Mouse (Mus musculus): ENCODE data around the gene Sowaha. TPM values are rescaled to one million over a fixed set of nuclear protein-coding genes. Genes with fewer than 3 reads are reported as not detected.
A peak's percentile ranks its signal among the peaks of the same experiment; 100 is the strongest.
"Not testable (repeated sequence)": the region's sequence is repeated elsewhere in the genome, so short reads cannot be mapped to it uniquely, and the experiment has no call there.

Gene Sowaha
- polyA plus RNA-seq, 1 experiment from 2014 or later, result 0.82 TPM

DNA sequence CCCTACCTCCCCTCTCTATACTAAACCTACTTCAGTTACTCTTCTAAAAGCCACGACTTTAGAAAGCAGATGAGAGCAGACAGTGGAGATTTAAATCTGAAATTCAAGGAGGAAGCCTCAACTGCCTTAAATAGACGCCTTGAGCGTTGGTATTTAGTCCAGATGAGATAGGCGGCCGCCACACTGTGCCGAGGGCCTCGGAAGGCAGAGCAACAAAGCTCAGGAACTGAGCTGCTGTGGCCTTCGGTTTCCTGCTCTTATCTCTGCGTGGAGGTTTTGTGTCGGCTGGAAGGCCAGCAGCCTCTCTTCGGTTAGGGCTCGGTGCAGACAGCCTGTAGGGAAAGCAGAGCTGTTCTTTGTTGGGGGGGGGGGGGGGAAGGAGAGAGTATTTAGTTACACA, 38.2 kb downstream of the Sowaha start:
- H3K36me3 ChIP-seq (replicated peaks), result no peaks in the 10 kb centered on the region
- DNase-seq (ENCODE audit: low spot score), result no peak
- peak overlapping the region; percentile 57; the same call in 1 of the 2 replicates for H3K27ac ChIP-seq (replicated peaks)
- H3K4me3 ChIP-seq, result no peak overlapping the region
- H3K4me1 ChIP-seq, result peaks cover 5% of the 10 kb centered on the region
- no peaks in the 10 kb centered on the region for H3K9me3 ChIP-seq
- no peaks in the 10 kb centered on the region for H3K27me3 ChIP-seq (replicated peaks; ENCODE audit: low read depth, poor library complexity, severe bottlenecking)
- 46% methylated on average over 12 of the region's 12 CpGs for WGBS

DNA sequence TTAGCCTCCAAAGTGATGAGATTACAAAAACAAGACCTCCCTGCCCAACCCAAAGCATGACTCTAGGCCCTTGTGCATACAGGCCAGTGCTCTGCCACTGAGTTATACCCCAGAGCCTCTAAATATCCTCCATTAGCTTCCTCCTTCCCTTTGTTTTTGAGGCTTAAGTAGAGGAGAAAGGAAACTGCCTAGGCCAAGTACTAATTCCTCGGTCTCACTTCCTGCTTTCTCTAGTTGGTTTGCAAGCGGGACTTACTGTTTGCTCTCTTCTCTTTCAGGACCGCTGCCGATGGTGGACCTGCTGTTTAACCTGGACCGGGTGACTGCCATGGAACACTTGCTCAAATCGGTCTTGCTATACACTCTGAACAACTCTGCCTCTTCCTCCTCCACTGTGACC, 43.7 kb downstream of the Sowaha start:
- WGBS, result 91% methylated on average over 6 of the region's 6 CpGs
- no peaks in the 10 kb centered on the region for H3K36me3 ChIP-seq (replicated peaks)

DNA sequence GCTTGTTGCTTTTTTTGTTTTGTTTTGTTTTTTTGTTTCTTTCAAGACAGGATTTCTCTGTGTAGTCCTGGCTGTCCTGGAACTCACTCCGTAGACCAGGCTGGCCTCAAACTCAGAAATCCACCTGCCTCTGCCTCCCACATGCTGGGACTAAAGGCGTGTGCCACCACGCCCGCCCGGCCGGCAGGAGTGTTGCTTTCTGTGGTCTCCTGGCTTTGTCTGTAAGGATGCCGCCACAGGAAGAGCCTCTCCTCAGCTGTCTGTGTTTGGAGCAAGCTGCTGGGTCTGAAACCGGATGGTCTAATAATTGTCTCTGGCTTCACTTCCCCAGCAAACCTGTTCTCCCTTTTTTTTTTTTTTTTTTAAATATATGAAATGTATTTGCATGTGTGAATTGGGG, 44.6 kb downstream of the Sowaha start:
- Histone ChIP-seq H3K9me3 (no peaks in the 10 kb centered on the region), H3K36me3 (replicated peaks) (no peaks in the 10 kb centered on the region), H3K4me1 (peaks cover 6% of the 10 kb centered on the region), H3K27me3 (replicated peaks; ENCODE audit: low read depth, poor library complexity, severe bottlenecking) (0 out of 2 replicates have a peak, but pooled peaks cover 4% of the 10 kb centered on the region), H3K4me3 (no peak overlapping the region), H3K27ac (replicated peaks) (no peak overlapping the region)
- DNase-seq (ENCODE audit: low spot score), result no peak
- 85% methylated on average over 8 of the region's 8 CpGs for WGBS

More for the DNA sequence above, 43.7 kb downstream of the Sowaha start:
- Histone ChIP-seq H3K4me1 (peaks cover 4% of the 10 kb centered on the region), H3K27me3 (replicated peaks; ENCODE audit: low read depth, poor library complexity, severe bottlenecking) (0 out of 2 replicates have a peak, but pooled peaks cover 4% of the 10 kb centered on the region), H3K27ac (replicated peaks) (no peak overlapping the region), H3K4me3 (no peak overlapping the region), H3K9me3 (no peaks in the 10 kb centered on the region)
- DNase-seq (ENCODE audit: low spot score), result no peak

DNA sequence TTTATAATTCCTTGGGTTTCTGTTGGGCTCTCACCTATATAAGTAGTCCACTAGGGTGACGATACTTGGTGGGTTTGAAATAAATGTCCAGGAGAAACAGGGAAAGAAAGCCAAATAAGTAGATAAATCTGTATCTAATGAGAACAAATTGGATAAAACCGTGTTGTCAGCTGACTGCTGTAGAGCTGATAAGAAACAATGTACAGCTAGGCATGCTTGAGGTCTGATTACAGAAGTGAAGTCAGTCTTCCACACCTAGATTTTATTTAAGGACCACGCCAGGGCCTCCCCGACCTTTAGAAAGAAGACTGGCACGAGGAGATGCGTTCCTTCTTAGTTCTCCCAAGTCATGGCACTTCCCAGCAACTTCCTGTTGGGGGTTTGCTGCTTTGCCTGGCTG, 47.0 kb downstream of the Sowaha start:
- Histone ChIP-seq H3K27ac (replicated peaks) (no peak overlapping the region), H3K4me3 (no peak overlapping the region), H3K27me3 (replicated peaks; ENCODE audit: low read depth, poor library complexity, severe bottlenecking) (0 out of 2 replicates have a peak, but pooled peaks cover 4% of the 10 kb centered on the region), H3K4me1 (peaks cover 17% of the 10 kb centered on the region), H3K9me3 (no peaks in the 10 kb centered on the region), H3K36me3 (replicated peaks) (peaks cover 16% of the 10 kb centered on the region)
- 63% methylated on average over 6 of the region's 6 CpGs for WGBS
- DNase-seq (ENCODE audit: low spot score), result no peak

DNA sequence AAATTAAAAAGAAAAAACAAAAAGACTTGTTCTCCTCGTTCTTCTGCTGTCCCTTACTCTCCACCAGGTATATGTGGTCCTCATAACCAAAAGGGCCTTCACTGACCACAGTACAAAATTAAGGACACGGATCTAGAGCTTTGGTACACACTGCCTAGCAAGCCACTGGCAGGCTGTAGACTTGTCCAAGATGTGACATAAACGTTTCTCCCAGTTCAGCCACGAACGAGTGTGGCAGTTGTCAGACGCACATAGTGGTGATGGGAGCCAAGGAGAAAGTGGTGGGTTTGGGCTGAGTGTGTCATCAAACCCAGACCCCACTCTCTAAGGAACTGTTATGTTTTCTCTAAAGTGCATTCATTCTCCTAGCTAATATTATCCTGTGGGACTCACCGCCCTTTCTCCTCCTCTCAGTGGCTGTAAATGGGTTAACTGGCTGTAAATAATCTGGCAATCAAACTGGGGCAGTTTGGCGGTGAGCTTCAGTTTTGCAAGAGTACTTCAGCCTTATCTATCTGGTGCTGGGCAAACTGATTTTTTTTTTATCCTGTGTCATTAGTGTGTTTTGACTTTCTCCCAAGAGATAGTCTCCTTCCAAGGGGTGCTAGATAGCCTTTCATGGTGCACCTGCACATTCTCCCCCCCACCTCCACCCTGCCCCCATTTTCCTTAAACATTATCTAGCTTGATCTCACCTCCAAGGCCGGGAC, 48.6 kb downstream of the Sowaha start:
- Histone ChIP-seq H3K27ac (replicated peaks) (peak overlapping the region; percentile 85), H3K4me1 (peaks cover 17% of the 10 kb centered on the region), H3K36me3 (replicated peaks) (peaks cover 25% of the 10 kb centered on the region), H3K9me3 (no peaks in the 10 kb centered on the region), H3K27me3 (replicated peaks; ENCODE audit: low read depth, poor library complexity, severe bottlenecking) (0 out of 2 replicates have a peak, but pooled peaks cover 4% of the 10 kb centered on the region), H3K4me3 (peak overlapping the region; percentile 99)
- DNase-seq (ENCODE audit: low spot score), result no peak
- WGBS, result 24% methylated on average over 9 of the region's 9 CpGs

DNA sequence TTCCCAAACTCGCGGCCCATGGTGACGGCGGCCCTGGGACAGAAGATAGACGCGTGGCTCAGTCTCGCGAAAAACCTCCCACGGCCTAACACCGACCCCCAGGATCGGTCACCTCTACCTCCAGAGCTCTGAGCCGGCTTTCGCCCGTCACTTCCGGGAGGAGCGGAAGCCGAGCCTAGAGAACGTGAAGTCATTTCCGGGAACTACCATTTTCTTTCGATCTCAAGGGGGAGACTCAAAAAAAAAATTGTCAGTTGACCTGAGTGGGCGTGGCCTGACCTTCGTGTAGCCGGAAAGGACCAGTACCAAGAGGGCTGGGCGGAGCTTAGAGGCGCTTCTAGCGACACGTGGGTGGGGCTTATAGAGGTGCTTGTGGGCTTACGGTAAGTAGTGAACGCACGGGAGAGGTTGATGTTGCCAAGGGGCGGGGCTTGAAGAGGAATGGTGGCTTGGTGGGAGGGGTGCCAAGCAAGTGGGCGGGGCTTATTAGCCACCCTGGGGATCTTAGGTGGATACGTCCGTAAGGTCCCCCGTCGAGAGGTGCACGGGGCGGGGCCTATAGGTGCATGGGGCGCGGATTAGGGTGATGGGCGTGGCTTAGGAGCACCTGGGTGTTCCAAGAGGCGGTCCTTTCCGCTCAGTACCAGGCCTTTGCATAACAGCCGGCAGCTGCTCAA, 49.3 kb downstream of the Sowaha start, which contains the start of the genes Uqcrq and Gdf9:
Gene Uqcrq (minus strand): TSS at position 162 of the 677 bp plus-strand sequence.
Gene Gdf9 (plus strand): TSS at position 354 of the 677 bp plus-strand sequence.
- no peaks in the 10 kb centered on the region for H3K9me3 ChIP-seq
- H3K4me3 ChIP-seq, result peak within 1 kb of the TSS; percentile 99
- H3K36me3 ChIP-seq (replicated peaks), result peaks cover 25% of the 10 kb centered on the region
- DNase-seq (ENCODE audit: low spot score), result peak; percentile 97
- WGBS, result under 1% methylated on average over 44 of the region's 44 CpGs
- 0 out of 2 replicates have a peak, but pooled peaks cover 4% of the 10 kb centered on the region for H3K27me3 ChIP-seq (replicated peaks; ENCODE audit: low read depth, poor library complexity, severe bottlenecking)
- peaks cover 17% of the 10 kb centered on the region for H3K4me1 ChIP-seq
- peak within 1 kb of the TSS; percentile 85 for H3K27ac ChIP-seq (replicated peaks)

DNA sequence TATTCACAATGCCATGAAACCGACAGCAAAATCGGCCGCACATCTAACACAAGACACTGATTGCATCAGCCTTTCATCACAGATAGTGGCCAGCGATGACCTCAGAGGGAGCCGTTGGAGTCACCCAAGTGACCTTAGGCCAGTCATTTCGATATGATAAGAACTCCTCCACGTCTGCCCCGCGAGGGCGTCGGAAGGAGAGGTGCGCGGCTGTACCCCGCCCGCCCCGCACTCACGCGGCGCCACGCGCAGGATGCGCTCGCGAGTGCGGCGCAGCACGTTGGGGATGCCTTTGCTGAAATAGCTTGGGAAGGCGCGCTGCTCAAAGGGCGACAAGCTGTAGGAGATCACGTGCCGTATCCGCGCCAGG, 49.8 kb downstream of the Sowaha start:
- WGBS, result under 1% methylated on average over 34 of the region's 34 CpGs
- H3K9me3 ChIP-seq, result no peaks in the 10 kb centered on the region
- peak overlapping the region; percentile 99 for H3K4me3 ChIP-seq
- 0 out of 2 replicates have a peak, but pooled peaks cover 4% of the 10 kb centered on the region for H3K27me3 ChIP-seq (replicated peaks; ENCODE audit: low read depth, poor library complexity, severe bottlenecking)
- peaks cover 17% of the 10 kb centered on the region for H3K4me1 ChIP-seq
- peaks cover 25% of the 10 kb centered on the region for H3K36me3 ChIP-seq (replicated peaks)
- no peak for DNase-seq (ENCODE audit: low spot score)
- H3K27ac ChIP-seq (replicated peaks), result peak overlapping the region; percentile 85

DNA sequence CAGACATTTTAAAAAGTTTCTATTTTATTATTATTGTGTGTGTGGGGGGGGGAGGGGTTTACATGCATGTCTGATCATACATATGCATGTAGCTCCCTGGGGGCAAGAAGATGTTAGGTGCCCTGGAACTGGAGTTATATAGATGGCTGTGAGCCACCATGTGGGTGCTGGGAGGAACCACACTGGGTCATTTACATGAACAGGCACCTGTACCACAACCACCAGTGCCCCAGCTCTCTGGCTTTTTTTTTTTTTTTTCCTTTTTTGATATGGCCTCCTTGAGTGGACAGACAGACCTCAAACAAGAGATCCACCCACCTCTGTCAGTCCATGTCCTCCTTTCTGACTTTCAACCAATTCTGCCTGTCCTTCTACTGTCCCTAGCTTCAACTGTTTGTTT, 50.9 kb downstream of the Sowaha start:
- no peak for DNase-seq (ENCODE audit: low spot score)
- no peaks in the 10 kb centered on the region for H3K9me3 ChIP-seq
- H3K27ac ChIP-seq (replicated peaks), result no peak overlapping the region
- H3K27me3 ChIP-seq (replicated peaks; ENCODE audit: low read depth, poor library complexity, severe bottlenecking), result 0 out of 2 replicates have a peak, but pooled peaks cover 4% of the 10 kb centered on the region
- H3K36me3 ChIP-seq (replicated peaks), result peaks cover 25% of the 10 kb centered on the region
- peaks cover 17% of the 10 kb centered on the region for H3K4me1 ChIP-seq
- peak overlapping the region; percentile 99 for H3K4me3 ChIP-seq

DNA sequence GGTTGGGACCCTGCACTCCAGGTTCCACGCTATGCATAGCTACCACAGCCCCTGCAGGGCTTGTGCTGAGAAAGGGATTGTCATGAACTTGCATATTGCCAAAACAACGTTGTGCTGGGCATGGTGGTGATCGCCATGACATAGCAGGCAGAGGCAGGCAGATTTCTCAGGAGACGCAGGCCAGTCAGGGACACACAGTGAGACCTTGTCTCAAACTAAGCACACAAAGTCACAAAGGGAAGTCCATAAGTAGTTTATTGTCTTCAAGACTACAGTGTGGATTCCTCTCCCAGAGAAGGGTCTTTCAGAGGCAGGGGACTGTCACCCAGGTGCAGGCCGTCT, 51.4 kb downstream of the Sowaha start:
- Histone ChIP-seq H3K27ac (replicated peaks) (no peak overlapping the region), H3K27me3 (replicated peaks; ENCODE audit: low read depth, poor library complexity, severe bottlenecking) (0 out of 2 replicates have a peak, but pooled peaks cover 4% of the 10 kb centered on the region), H3K4me3 (no peak overlapping the region), H3K36me3 (replicated peaks) (peaks cover 25% of the 10 kb centered on the region), H3K4me1 (peaks cover 17% of the 10 kb centered on the region), H3K9me3 (no peaks in the 10 kb centered on the region)
- 95% methylated on average over 5 of the region's 5 CpGs for WGBS
- no peak for DNase-seq (ENCODE audit: low spot score)

DNA sequence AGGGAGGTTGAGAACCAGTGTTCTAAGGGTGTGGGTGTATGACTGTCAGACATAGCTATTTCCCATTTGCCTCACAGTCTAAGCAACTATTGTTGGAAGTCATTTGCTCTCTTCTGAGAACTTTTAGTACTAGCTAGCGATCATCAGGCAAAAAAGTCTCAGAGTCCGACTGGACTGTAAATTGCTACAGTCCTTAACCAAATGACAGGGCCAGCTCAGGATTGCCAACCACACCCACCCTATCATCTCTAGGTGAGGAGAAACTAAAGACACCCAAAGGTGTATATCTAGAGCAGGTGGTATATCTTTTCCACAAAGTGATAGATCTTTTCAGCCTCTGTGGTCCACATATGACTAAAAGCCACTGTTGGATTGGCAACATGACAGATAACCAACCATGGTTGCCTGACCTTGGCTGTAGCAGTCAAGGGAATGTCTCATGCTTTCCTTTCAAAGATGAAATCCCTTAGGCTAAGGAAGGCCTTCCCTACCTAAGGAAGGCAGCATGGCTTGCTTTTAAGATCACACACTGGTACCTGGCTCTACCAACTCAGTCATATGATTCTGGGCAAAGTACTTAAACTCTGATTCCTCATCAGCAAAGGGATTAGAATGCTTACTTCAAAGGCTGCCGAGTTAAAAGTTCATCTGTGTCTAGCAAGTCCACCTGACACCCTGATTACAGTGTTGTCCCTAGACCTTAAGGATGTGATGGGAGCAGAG, 51.9 kb downstream of the Sowaha start:
- H3K9me3 ChIP-seq, result no peaks in the 10 kb centered on the region
- DNase-seq (ENCODE audit: low spot score), result no peak
- no peak overlapping the region for H3K4me3 ChIP-seq
- H3K4me1 ChIP-seq, result peaks cover 17% of the 10 kb centered on the region
- no peak overlapping the region for H3K27ac ChIP-seq (replicated peaks)
- 91% methylated on average over 3 of the region's 3 CpGs for WGBS
- peaks cover 25% of the 10 kb centered on the region for H3K36me3 ChIP-seq (replicated peaks)
- 0 out of 2 replicates have a peak, but pooled peaks cover under 1% of the 10 kb centered on the region for H3K27me3 ChIP-seq (replicated peaks; ENCODE audit: low read depth, poor library complexity, severe bottlenecking)

DNA sequence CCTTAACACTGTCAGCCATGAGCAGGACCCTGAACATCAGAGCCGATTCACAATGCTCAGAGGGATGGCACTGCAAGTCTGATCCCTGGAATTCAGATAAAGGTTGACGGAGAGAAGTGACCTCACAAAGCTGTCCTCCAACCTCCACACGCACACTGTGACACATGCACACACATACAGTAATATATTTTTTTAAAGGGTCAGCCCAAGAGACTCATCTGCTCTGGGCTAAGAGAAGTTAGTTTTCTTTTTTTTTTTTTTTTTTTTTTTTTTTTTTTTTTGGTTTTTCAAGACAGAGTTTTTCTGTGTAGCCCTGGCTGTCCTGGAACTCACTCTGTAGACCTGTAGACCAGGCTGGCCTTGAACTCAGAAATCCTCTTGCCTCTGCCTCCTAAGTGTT, 53.2 kb downstream of the Sowaha start:
- H3K4me3 ChIP-seq; DNase-seq (ENCODE audit: low spot score); H3K27ac ChIP-seq (replicated peaks); H3K27me3 ChIP-seq (replicated peaks; ENCODE audit: low read depth, poor library complexity, severe bottlenecking); H3K9me3 ChIP-seq: not testable (repeated sequence)
- 90% methylated on average over 3 of the region's 3 CpGs for WGBS
- H3K4me1 ChIP-seq, result peaks cover 17% of the 10 kb centered on the region
- peaks cover 33% of the 10 kb centered on the region for H3K36me3 ChIP-seq (replicated peaks)
